Mouse (Mus musculus): Measurements from ENCODE around the gene Gm9964. TPM values are rescaled to one million over a fixed set of nuclear protein-coding genes. Genes with fewer than 3 reads are reported as not detected.

Gene Gm9964
- not detected in 2 replicates for polyA plus RNA-seq (2015; fragmentation: Nextera tagmentation; extraction: Ambion mirVana)

DNA sequence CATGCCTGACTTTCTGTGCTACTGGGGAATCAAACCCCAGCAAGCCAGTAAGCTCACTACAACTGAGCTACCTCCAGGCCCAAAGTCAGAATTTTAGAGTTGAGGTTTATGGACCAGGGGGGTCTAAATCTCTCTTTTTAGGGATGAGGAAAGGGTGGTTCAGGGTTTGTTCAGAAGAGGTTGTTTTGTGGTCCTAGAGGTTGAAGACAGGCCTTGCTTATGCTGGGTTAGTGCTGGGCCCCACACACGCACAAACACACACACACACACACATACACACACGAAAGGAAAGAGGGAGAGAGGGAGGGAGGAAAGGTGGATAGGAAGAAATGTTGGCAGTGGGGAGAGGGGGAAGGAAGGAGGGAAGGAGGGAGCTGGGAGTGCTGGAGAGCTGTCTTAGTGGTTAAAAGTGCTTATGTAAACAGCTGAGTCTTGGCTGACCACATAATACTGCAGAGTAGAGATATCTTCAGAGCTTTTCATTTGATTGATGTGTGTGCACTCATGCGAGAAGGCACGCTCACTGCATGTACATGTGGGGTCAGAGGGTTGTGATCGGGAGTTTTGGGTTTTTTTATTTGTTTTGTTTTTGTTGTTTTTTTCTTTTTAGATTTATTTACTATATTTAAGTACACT, at the start of gene Gm9964:
Gene Gm9964, minus strand, starts transcription at position 51 of the 636 bp plus-strand sequence.
- no peak for ATAC-seq (replicated peaks)
- Histone ChIP-seq H3K9ac (no peak within 1 kb of the TSS), H3K27ac (no peak within 1 kb of the TSS), H3K36me3 (replicated peaks) (no peaks in the 10 kb centered on the region), H3K4me1 (no peaks in the 10 kb centered on the region), H3K4me2 (no peak within 1 kb of the TSS), H3K4me3 (no peak within 1 kb of the TSS), H3K27me3 (replicated peaks) (no peaks in the 10 kb centered on the region), H3K9me3 (no peaks in the 10 kb centered on the region)
- WGBS: 82% methylated on average over 5 of the region's 5 CpGs

DNA sequence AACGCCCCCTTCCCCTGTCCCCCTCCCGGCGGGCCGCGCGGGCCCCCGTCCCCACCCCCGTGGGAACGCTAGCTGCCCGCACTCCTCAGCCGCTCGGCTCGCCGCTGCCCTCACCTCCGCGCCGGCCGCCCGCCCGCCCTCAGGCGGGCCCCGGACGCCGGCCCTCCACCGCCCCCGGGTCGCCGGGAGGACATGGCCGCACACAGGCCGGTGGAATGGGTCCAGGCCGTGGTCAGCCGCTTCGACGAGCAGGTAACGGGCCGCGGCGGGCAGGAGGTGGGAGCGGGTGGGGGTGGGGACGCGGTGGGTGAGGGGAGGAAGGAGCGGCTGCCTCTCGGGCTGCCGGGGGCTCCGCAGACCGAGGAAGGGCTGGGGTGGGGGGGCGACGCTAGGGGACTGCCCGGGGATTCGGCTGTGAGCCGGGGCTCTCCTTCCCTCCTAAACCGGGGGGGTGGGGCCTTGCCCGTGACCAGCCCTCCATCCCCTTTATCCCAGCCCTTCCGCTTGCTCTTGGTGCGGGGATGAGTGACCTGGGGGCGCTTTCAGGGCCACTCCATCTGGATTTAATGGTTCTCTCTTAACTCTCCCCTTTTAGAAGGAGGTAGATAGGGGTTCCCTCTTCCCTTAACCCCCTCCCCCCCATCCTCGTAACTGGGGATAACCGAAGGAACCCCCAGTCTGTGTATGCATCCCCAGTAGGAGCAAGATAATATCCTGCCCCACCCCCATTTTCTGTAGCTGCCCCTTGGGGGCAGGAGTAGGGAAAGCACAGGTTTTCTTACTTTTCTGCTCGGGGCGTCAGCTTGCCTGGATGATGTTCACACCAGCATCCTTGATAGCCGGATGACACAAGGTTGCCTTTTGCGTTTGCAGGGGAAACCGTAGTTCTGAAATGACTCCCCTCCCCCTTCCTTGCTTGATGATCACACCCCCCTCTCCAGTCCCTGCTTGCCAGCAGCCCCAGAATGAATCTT, 43.4 kb upstream of the Gm9964 start:
- H3K9me3 ChIP-seq: no peaks in the 10 kb centered on the region
- H3K4me3 ChIP-seq: peak overlapping the region; percentile 93
- peaks cover 20% of the 10 kb centered on the region for H3K4me1 ChIP-seq
- ATAC-seq (replicated peaks): peak; percentile 81
- H3K36me3 ChIP-seq (replicated peaks): no peaks in the 10 kb centered on the region
- H3K27me3 ChIP-seq (replicated peaks): no peaks in the 10 kb centered on the region
- peak overlapping the region; percentile 94 for H3K27ac ChIP-seq
- peak overlapping the region; percentile 78 for H3K4me2 ChIP-seq
- WGBS: under 1% methylated on average over 39 of the region's 63 CpGs
- H3K9ac ChIP-seq: peak overlapping the region; percentile 98

DNA sequence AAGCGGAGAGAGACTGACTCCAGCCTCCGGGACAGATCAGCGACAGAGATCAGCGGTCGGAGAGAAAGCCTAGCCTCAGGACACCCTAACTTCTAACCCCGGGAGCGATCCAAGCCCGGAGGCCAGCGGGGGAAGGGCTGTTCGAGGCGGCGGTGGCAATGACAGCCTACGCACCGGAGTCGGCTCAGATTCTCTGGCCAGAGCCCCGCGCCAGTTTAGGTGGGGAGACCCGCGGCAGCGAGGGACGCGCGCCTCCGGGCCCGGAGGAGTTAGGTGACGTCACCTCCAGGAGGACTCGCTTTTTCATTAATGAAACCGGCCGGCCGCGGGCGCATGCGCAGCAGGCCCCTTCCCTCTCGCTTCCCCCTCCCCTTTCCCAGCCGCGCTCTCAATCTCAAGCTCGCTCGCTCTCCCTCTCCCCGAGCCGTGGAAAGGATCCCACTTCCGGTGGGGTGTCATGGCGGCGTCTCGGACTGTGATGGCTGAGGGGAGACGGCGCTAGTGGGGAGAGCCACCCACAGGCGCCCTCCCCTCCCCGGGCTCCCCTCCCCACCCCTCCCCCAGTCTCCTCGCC, 42.6 kb upstream of the Gm9964 start, which contains the start of gene Nf1:
Gene Nf1, plus strand, starts transcription at position 460 of the 574 bp plus-strand sequence.
- H3K4me3 ChIP-seq: peak within 1 kb of the TSS; percentile 93
- no peaks in the 10 kb centered on the region for H3K27me3 ChIP-seq (replicated peaks)
- H3K36me3 ChIP-seq (replicated peaks): no peaks in the 10 kb centered on the region
- peaks cover 20% of the 10 kb centered on the region for H3K4me1 ChIP-seq
- peak within 1 kb of the TSS; percentile 94 for H3K27ac ChIP-seq
- H3K4me2 ChIP-seq: peak within 1 kb of the TSS; percentile 78
- no peaks in the 10 kb centered on the region for H3K9me3 ChIP-seq
- WGBS: 1% methylated on average over 40 of the region's 49 CpGs
- ATAC-seq (replicated peaks): peak; percentile 95
- H3K9ac ChIP-seq: peak within 1 kb of the TSS; percentile 98

DNA sequence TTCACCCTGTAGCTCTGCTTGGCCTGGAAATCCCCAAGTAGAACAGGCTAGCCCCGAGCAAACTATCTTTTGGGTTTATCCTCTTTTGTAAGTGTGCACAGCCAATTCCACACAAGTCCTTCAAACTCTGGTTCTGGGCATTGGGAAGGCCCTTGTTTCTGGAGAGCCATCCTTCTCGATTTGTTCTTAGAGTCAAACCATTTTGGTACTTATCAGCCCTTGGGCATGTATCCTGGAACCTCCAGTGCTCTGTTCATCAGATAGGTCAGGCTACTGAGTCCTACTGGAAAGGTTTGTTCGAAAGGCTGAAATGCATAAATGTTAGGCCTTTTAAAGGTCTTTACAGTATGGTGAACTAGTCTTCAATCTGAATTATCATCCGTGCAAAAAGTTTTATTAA, 41.9 kb upstream of the Gm9964 start:
- Histone ChIP-seq H3K4me3 (peak overlapping the region; percentile 93), H3K4me2 (peak overlapping the region; percentile 78), H3K27ac (peak overlapping the region; percentile 94; the same call in 1 of the 2 replicates), H3K36me3 (replicated peaks) (no peaks in the 10 kb centered on the region), H3K27me3 (replicated peaks) (no peaks in the 10 kb centered on the region), H3K9me3 (no peaks in the 10 kb centered on the region), H3K4me1 (peaks cover 20% of the 10 kb centered on the region), H3K9ac (peak overlapping the region; percentile 98; the same call in 1 of the 2 replicates)
- no peak for ATAC-seq (replicated peaks)
- WGBS: 51% methylated on average over 4 of the region's 4 CpGs

DNA sequence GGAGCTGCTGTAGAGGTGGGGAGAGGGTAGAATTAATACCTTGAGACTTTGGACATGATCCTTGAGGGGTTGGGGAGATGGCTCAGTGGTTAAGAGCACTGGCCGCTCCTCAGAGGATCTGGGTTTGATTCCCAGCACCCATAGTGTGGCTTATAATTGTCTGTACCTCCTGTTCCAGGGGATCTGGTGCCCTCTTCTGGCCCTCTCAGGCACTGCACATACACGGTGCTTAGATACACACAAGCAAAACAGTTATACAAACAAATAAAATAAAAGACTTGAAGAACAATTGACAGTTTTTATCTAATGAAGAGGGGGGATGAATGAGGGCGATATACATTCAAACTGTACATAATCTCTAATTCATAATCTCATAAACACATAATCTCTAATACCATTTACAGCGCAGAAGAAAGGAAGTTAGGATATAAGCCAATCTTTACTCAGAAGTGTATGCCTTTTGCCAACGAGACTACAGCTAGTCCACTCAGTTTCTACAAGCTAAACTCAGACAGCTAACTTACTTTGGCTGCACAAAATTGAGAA, 40.1 kb upstream of the Gm9964 start:
- H3K27ac ChIP-seq: no peak overlapping the region
- no peak overlapping the region for H3K4me2 ChIP-seq
- H3K36me3 ChIP-seq (replicated peaks): no peaks in the 10 kb centered on the region
- WGBS: 89% methylated on average over 5 of the region's 5 CpGs
- H3K9ac ChIP-seq: no peak overlapping the region
- no peaks in the 10 kb centered on the region for H3K27me3 ChIP-seq (replicated peaks)
- ATAC-seq (replicated peaks): no peak
- no peak overlapping the region for H3K4me3 ChIP-seq
- no peaks in the 10 kb centered on the region for H3K9me3 ChIP-seq
- H3K4me1 ChIP-seq: peaks cover 20% of the 10 kb centered on the region

DNA sequence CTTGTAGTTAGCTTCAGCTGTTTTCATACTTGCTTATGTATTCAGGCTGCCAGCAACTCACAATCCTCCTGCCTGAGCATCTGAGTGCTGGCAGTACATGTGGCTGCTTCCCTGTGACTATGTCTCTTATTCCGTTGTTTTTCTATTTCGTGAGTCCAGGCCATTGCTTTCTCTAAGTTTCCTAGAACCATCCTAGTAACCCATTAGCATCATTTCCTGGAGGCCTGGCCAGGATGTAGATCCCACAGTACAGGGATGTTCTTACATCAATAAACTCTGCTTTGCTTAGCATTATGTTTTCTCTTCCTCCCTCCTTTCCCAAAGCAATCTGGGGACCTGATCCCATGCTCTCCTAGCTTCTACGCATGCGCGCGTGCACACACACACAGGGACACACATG, 38.4 kb upstream of the Gm9964 start:
- Histone ChIP-seq H3K9me3 (no peaks in the 10 kb centered on the region), H3K27ac (no peak overlapping the region), H3K4me2 (no peak overlapping the region), H3K4me3 (no peak overlapping the region), H3K36me3 (replicated peaks) (no peaks in the 10 kb centered on the region), H3K27me3 (replicated peaks) (no peaks in the 10 kb centered on the region), H3K4me1 (peaks cover 6% of the 10 kb centered on the region), H3K9ac (no peak overlapping the region)
- 93% methylated on average over 6 of the region's 6 CpGs for WGBS
- ATAC-seq (replicated peaks): no peak

DNA sequence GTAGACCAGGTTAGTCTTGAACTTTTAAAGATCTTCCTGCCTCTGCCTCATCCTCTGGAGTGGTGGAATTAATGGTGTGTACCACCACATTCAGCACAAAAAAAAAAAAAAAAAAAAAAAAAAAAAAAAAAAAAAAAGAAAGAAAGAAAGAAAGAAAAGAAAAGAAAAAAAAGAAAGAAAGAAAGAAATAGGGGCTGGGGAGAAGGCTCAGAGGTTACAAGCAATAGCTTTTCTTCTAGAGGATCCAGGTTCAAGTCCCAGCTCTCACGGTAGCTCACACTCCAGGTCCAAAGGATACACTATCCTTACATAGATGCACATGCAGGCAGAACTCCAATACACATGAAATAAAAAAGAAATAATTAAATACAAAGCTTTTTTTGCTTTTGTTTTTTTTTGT, 32.9 kb upstream of the Gm9964 start:
- no peak overlapping the region for H3K9ac ChIP-seq
- no peaks in the 10 kb centered on the region for H3K4me1 ChIP-seq
- no peaks in the 10 kb centered on the region for H3K27me3 ChIP-seq (replicated peaks)
- no peak overlapping the region for H3K4me3 ChIP-seq
- no peak overlapping the region for H3K4me2 ChIP-seq
- ATAC-seq (replicated peaks): no peak
- H3K9me3 ChIP-seq: no peaks in the 10 kb centered on the region
- 98% methylated on average over 1 of the region's 1 CpGs for WGBS
- no peaks in the 10 kb centered on the region for H3K36me3 ChIP-seq (replicated peaks)
- H3K27ac ChIP-seq: no peak overlapping the region

DNA sequence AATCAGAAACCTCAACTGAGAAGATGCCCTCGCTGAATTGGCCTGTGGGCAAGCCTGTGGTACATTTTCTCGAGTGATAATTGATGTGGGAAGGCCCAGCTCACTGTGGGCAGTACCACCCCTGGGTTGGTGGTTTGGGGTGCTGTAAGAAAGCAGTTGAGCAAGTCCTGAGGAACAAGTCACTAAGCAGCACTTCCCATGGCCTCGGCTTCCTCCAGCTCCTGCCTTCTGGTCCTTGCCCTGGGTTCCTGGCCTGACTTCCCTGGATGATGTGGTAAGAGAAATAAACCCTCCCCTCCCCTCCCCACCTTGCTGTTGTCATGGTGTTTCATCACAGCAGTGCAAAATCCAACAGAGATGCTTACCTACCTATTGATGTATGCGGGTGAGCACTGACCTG, 31.4 kb upstream of the Gm9964 start:
- Histone ChIP-seq H3K27me3 (replicated peaks) (no peaks in the 10 kb centered on the region), H3K9me3 (no peaks in the 10 kb centered on the region), H3K9ac (no peak overlapping the region), H3K4me3 (no peak overlapping the region), H3K36me3 (replicated peaks) (no peaks in the 10 kb centered on the region), H3K4me1 (no peaks in the 10 kb centered on the region), H3K4me2 (no peak overlapping the region), H3K27ac (no peak overlapping the region)
- no peak for ATAC-seq (replicated peaks)
- WGBS: 93% methylated on average over 4 of the region's 4 CpGs

DNA sequence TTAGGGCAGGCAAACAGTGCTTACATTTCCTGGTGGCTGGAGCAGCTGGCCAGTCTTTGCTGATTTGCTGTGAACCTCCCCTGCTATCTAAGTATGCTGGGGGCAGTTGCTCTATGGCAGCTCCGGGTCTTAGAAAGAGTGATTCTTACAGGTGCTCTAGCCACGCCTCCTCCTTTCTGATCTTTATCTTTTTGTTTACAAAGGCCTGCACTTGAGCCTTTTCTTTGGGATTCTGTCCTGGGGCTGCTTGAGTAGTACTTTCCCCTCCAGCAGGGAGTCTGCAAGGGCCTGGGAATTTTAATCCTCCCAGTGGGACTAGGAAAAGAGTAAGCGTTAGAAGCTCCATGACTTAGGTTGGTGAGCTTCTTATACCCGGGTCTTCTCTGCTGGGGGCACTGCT, 30.4 kb upstream of the Gm9964 start:
- Histone ChIP-seq H3K27ac (no peak overlapping the region), H3K4me3 (no peak overlapping the region), H3K9ac (no peak overlapping the region), H3K9me3 (no peaks in the 10 kb centered on the region), H3K36me3 (replicated peaks) (no peaks in the 10 kb centered on the region), H3K4me1 (no peaks in the 10 kb centered on the region), H3K4me2 (no peak overlapping the region), H3K27me3 (replicated peaks) (no peaks in the 10 kb centered on the region)
- WGBS: 19% methylated on average over 4 of the region's 4 CpGs
- no peak for ATAC-seq (replicated peaks)

DNA sequence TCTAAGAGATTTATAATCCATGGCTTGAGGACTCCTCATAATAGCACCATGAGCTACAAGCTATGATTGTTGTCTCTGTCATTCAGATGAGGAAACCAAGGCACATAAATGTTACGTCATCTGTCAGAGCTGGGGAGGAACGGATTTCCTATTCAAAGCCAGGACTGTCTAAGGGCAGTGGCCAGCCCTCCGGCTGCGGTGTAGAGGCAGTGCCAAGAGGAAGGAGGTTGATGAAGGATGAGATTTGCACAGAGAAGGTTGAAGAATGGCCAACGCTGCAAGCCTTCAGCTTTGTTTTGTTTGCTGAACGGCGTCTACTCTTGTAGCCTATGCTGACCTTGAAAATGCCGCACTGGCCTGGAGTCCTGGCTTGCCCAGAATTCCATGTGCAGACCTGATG, 29.0 kb upstream of the Gm9964 start:
- Histone ChIP-seq H3K4me1 (no peaks in the 10 kb centered on the region), H3K4me2 (no peak overlapping the region), H3K27me3 (replicated peaks) (no peaks in the 10 kb centered on the region), H3K27ac (no peak overlapping the region), H3K4me3 (no peak overlapping the region), H3K9ac (no peak overlapping the region), H3K9me3 (no peaks in the 10 kb centered on the region), H3K36me3 (replicated peaks) (no peaks in the 10 kb centered on the region)
- whole genome bisulfite sequencing: 92% methylated on average over 8 of the region's 8 CpGs
- ATAC-seq (replicated peaks): no peak

DNA sequence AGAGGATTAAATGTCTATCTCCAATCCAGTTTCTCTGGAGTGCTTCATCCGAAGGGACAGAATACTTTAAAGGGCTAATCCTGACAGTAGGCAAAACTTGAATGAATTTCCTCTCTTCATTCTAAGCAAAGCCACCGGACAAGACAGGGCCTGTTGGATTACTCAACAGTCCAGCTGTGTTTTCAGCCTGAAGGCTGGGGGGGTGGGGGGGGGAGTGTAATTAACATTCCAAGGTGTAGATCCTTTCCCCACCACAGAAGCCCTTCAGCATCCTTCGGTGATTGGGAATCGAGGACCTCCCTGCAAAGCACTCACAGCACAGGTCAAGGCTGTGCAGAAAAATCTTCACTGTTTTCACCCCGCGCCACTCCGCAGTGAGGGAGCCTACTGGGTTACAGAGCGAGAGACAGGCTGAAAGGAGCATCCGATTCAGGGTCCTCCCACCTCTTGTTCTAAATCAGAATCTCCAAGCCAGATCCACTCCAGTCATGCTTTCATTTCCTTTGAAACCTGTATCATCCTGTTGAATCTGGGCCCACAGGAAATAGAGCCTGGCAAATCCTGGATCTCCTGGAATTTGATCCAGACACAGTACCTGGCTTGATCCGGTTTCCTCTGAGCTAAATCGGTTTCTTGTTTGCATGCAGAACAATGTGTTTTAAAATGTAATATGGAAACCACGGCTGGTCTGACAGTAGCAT, 27.4 kb upstream of the Gm9964 start:
- Histone ChIP-seq H3K9ac (no peak overlapping the region), H3K27me3 (replicated peaks) (no peaks in the 10 kb centered on the region), H3K9me3 (no peaks in the 10 kb centered on the region), H3K4me3 (no peak overlapping the region), H3K4me2 (no peak overlapping the region), H3K36me3 (replicated peaks) (no peaks in the 10 kb centered on the region), H3K27ac (no peak overlapping the region), H3K4me1 (no peaks in the 10 kb centered on the region)
- WGBS: 60% methylated on average over 12 of the region's 12 CpGs
- no peak for ATAC-seq (replicated peaks)

All from midbrain, embryonic 15.5 days (tissue).